Mouse (Mus musculus): ENCODE measurements around the gene Prune1. TPM values are rescaled to one million over a fixed set of nuclear protein-coding genes. Genes with fewer than 3 reads are reported as not detected.

The Prune1 gene
- 25.9 and 28.2 TPM in 2 replicates for polyA plus RNA-seq (2014; fragmentation: Nextera tagmentation; extraction: Ambion mirVana)

DNA sequence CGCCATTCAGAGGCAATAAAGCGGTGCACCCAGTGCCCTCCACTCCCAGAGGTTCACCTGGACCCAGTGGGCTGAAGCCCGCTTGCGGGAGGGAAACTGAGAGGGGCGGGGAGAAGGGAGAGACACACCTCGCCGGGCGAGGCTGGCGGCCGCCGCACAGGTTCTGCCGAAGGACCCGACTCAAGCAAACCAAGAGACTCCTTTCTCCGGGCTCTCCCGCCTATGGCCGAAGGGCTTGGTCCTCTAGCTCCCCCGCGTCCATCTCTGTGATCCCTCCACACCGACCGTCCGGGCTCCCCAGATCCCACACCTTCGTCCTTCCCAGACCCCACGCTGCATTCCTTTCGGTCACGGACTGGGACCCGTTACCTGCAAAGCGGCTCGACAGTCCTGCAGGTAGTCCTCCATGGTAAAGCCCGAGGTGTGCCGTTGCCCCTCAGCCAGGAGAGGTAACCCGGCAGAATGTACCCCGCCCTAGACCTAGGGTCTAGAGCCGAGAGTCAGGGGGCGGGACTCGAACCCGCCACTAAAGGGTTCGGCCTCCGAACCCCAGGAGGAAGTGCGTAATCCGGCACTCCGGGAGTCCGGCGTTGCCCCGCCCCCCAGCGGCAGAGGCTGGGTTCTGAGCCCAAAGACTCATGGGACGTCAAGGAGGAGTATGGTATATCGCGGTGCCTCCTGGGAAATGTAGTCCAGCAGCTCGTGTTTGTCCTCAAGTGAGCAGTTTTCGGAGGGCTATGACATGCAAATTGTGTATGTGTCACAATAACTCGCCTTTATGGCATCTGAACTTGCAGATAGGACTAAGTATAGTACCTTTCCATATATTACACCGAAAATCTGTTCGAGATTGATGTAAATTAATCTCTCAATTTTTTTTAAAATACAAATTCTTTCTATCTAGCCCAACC is at the start of gene Prune1, which contains the start of gene Mindy1:
Prune1 (minus strand) TSS at position 861 of the 911 bp plus-strand sequence.
Mindy1 (plus strand) TSS at position 130 of the 911 bp plus-strand sequence.
- H3K4me3 ChIP-seq (ENCODE audit: low read depth, low read length) = peak within 1 kb of the TSS; percentile 76
- no peaks in the 10 kb centered on the region for H3K9me3 ChIP-seq (replicated peaks; ENCODE audit: control insufficient read depth, low read length)
- ATAC-seq (replicated peaks; ENCODE audit: insufficient number of reproducible peaks, low FRiP score, low TSS enrichment, low read depth) (peak; percentile 88), DNase-seq (ENCODE audit: low spot score) (peak; percentile 99)
- peak within 1 kb of the TSS; percentile 90 for H3K27ac ChIP-seq (replicated peaks; ENCODE audit: low read depth, low read length)
- peaks cover 2% of the 10 kb centered on the region for H3K4me1 ChIP-seq (ENCODE audit: control insufficient read depth, insufficient read depth, low read length)
- no peaks in the 10 kb centered on the region for H3K36me3 ChIP-seq (replicated peaks; ENCODE audit: control insufficient read depth, insufficient read depth, low read depth, low read length)
- H3K4me2 ChIP-seq (ENCODE audit: low read depth, low read length) = peak within 1 kb of the TSS; percentile 87
- WGBS = under 1% methylated on average over 51 of the region's 53 CpGs
- peak within 1 kb of the TSS; percentile 87 for H3K9ac ChIP-seq (replicated peaks; ENCODE audit: low read length)
- no peaks in the 10 kb centered on the region for H3K27me3 ChIP-seq (ENCODE audit: control insufficient read depth, insufficient read depth, low read length)

GRCm38 (mm10) chr3:95331528-95331927 is 49.7 kb upstream of the Prune1 start:
- DNase-seq (ENCODE audit: low spot score) (no peak), ATAC-seq (replicated peaks; ENCODE audit: insufficient number of reproducible peaks, low FRiP score, low TSS enrichment, low read depth) (no peak)
- Histone ChIP-seq H3K27ac (replicated peaks; ENCODE audit: low read depth, low read length) (no peak overlapping the region), H3K9ac (replicated peaks; ENCODE audit: low read length) (no peak overlapping the region), H3K4me1 (ENCODE audit: control insufficient read depth, insufficient read depth, low read length) (no peaks in the 10 kb centered on the region), H3K36me3 (replicated peaks; ENCODE audit: control insufficient read depth, insufficient read depth, low read depth, low read length) (peaks cover 19% of the 10 kb centered on the region), H3K4me2 (ENCODE audit: low read depth, low read length) (no peak overlapping the region), H3K4me3 (ENCODE audit: low read depth, low read length) (no peak overlapping the region), H3K9me3 (replicated peaks; ENCODE audit: control insufficient read depth, low read length) (no peaks in the 10 kb centered on the region), H3K27me3 (ENCODE audit: control insufficient read depth, insufficient read depth, low read length) (no peaks in the 10 kb centered on the region)
- WGBS = 90% methylated on average over 1 of the region's 1 CpGs

- no peak overlapping the region for H3K4me2 ChIP-seq (ENCODE audit: low read depth, low read length)
- 81% methylated on average over 1 of the region's 1 CpGs for WGBS
- H3K36me3 ChIP-seq (replicated peaks; ENCODE audit: control insufficient read depth, insufficient read depth, low read depth, low read length) = peaks cover 26% of the 10 kb centered on the region
These were observed 47.0 kb upstream of the Prune1 start for GRCm38 (mm10) chr3:95328803-95329404.

DNA sequence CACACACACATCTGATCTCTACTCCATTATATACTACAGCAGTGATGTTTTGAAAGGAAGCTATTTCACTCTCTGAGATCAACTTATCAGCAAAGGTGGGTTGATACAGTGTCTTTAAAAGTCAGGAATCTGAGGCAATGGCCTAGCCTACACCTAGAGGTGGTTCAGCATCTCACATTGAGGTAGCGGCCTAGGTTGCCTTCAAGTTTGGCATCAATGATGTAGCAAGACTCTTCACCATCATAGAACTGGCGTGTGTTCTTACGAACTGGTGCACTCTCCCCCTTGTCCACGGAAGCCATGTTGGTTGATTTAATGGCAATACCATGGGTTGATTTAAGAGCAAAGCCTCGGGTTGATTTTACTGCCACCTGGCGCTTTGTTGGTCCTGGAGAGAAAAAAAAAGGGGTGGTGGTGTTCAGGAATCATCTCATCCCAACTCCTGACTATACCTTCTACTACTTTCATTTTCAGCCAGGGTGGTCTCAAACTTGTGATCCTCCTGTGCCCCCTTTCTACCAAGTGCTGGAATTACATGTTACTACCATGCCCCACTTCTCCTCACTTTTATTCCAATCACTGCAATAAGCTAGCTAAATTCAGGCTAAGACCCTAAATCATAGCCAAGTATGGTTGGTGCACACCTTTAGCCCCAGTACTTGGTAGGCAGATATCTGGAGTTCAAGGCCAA is 42.7 kb upstream of the Prune1 start:
- no peak for DNase-seq (ENCODE audit: low spot score)
- no peak for ATAC-seq (replicated peaks; ENCODE audit: insufficient number of reproducible peaks, low FRiP score, low TSS enrichment, low read depth)
- Histone ChIP-seq H3K4me1 (ENCODE audit: control insufficient read depth, insufficient read depth, low read length) (no peaks in the 10 kb centered on the region), H3K9ac (replicated peaks; ENCODE audit: low read length) (no peak overlapping the region), H3K27ac (replicated peaks; ENCODE audit: low read depth, low read length) (no peak overlapping the region), H3K9me3 (replicated peaks; ENCODE audit: control insufficient read depth, low read length) (no peaks in the 10 kb centered on the region), H3K4me2 (ENCODE audit: low read depth, low read length) (no peak overlapping the region), H3K36me3 (replicated peaks; ENCODE audit: control insufficient read depth, insufficient read depth, low read depth, low read length) (peaks cover 17% of the 10 kb centered on the region), H3K27me3 (ENCODE audit: control insufficient read depth, insufficient read depth, low read length) (no peaks in the 10 kb centered on the region), H3K4me3 (ENCODE audit: low read depth, low read length) (no peak overlapping the region)
- WGBS = 93% methylated on average over 6 of the region's 6 CpGs

More at GRCm38 (mm10) chr3:95328803-95329404, 47.0 kb upstream of the Prune1 start:
- no peaks in the 10 kb centered on the region for H3K4me1 ChIP-seq (ENCODE audit: control insufficient read depth, insufficient read depth, low read length)
- no peak for ATAC-seq (replicated peaks; ENCODE audit: insufficient number of reproducible peaks, low FRiP score, low TSS enrichment, low read depth)
- no peak overlapping the region for H3K4me3 ChIP-seq (ENCODE audit: low read depth, low read length)
- H3K27me3 ChIP-seq (ENCODE audit: control insufficient read depth, insufficient read depth, low read length) = no peaks in the 10 kb centered on the region
- DNase-seq (ENCODE audit: low spot score) = no peak
- H3K27ac ChIP-seq (replicated peaks; ENCODE audit: low read depth, low read length) = no peak overlapping the region
- H3K9ac ChIP-seq (replicated peaks; ENCODE audit: low read length) = no peak overlapping the region
- no peaks in the 10 kb centered on the region for H3K9me3 ChIP-seq (replicated peaks; ENCODE audit: control insufficient read depth, low read length)

GRCm38 (mm10) chr3:95323429-95323828 is 41.6 kb upstream of the Prune1 start:
- no peak overlapping the region for H3K4me2 ChIP-seq (ENCODE audit: low read depth, low read length)
- H3K9ac ChIP-seq (replicated peaks; ENCODE audit: low read length) = no peak overlapping the region
- H3K9me3 ChIP-seq (replicated peaks; ENCODE audit: control insufficient read depth, low read length) = no peaks in the 10 kb centered on the region
- no peak for ATAC-seq (replicated peaks; ENCODE audit: insufficient number of reproducible peaks, low FRiP score, low TSS enrichment, low read depth)
- no peak for DNase-seq (ENCODE audit: low spot score)
- H3K27ac ChIP-seq (replicated peaks; ENCODE audit: low read depth, low read length) = no peak overlapping the region
- H3K36me3 ChIP-seq (replicated peaks; ENCODE audit: control insufficient read depth, insufficient read depth, low read depth, low read length) = peaks cover 15% of the 10 kb centered on the region
- no peak overlapping the region for H3K4me3 ChIP-seq (ENCODE audit: low read depth, low read length)
- no peaks in the 10 kb centered on the region for H3K27me3 ChIP-seq (ENCODE audit: control insufficient read depth, insufficient read depth, low read length)
- 92% methylated on average over 3 of the region's 3 CpGs for WGBS
- H3K4me1 ChIP-seq (ENCODE audit: control insufficient read depth, insufficient read depth, low read length) = no peaks in the 10 kb centered on the region; the same call in 1 of the 2 replicates

- Histone ChIP-seq H3K4me2 (ENCODE audit: low read depth, low read length) (no peak overlapping the region), H3K27ac (replicated peaks; ENCODE audit: low read depth, low read length) (no peak overlapping the region), H3K9ac (replicated peaks; ENCODE audit: low read length) (no peak overlapping the region), H3K9me3 (replicated peaks; ENCODE audit: control insufficient read depth, low read length) (no peaks in the 10 kb centered on the region), H3K4me1 (ENCODE audit: control insufficient read depth, insufficient read depth, low read length) (no peaks in the 10 kb centered on the region; the same call in none of the 2 replicates), H3K27me3 (ENCODE audit: control insufficient read depth, insufficient read depth, low read length) (no peaks in the 10 kb centered on the region), H3K36me3 (replicated peaks; ENCODE audit: control insufficient read depth, insufficient read depth, low read depth, low read length) (peaks cover 4% of the 10 kb centered on the region), H3K4me3 (ENCODE audit: low read depth, low read length) (no peak overlapping the region)
- 69% methylated on average over 12 of the region's 12 CpGs for WGBS
- ATAC-seq (replicated peaks; ENCODE audit: insufficient number of reproducible peaks, low FRiP score, low TSS enrichment, low read depth) (no peak), DNase-seq (ENCODE audit: low spot score) (no peak)
These were observed 38.1 kb upstream of the Prune1 start for GRCm38 (mm10) chr3:95319701-95320625.

DNA sequence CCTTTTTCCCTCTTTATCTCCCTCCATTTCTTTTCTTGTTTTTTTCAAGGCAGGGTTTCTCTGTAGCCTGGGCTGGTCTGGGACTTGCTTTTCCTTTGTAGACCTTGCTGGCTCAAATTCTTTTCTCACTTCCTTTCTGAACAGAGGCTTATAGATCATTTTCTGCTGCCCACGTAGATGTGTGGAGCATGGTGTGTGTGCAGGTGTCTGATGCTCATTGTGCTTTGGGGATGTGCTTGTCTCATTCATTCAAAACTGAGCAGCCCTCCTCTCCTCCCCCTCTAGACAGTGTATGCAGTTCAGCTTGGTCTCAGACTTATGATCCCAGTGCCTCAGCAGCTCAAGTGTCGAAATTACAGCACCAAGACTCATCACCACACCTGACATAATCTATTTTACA is 37.2 kb upstream of the Prune1 start:
- no peak overlapping the region for H3K4me2 ChIP-seq (ENCODE audit: low read depth, low read length)
- no peaks in the 10 kb centered on the region; the same call in none of the 2 replicates for H3K4me1 ChIP-seq (ENCODE audit: control insufficient read depth, insufficient read depth, low read length)
- H3K9me3 ChIP-seq (replicated peaks; ENCODE audit: control insufficient read depth, low read length) = no peaks in the 10 kb centered on the region
- H3K4me3 ChIP-seq (ENCODE audit: low read depth, low read length) = no peak overlapping the region
- H3K27me3 ChIP-seq (ENCODE audit: control insufficient read depth, insufficient read depth, low read length) = no peaks in the 10 kb centered on the region
- H3K36me3 ChIP-seq (replicated peaks; ENCODE audit: control insufficient read depth, insufficient read depth, low read depth, low read length) = no peaks in the 10 kb centered on the region; the same call in 1 of the 2 replicates
- no peak overlapping the region for H3K9ac ChIP-seq (replicated peaks; ENCODE audit: low read length)
- H3K27ac ChIP-seq (replicated peaks; ENCODE audit: low read depth, low read length) = no peak overlapping the region
- WGBS = 63% methylated on average over 2 of the region's 2 CpGs
- no peak for DNase-seq (ENCODE audit: low spot score)
- ATAC-seq (replicated peaks; ENCODE audit: insufficient number of reproducible peaks, low FRiP score, low TSS enrichment, low read depth) = no peak

Measured in embryonic facial prominence, embryonic 11.5 days (tissue).